Mouse (Mus musculus) ES-E14 (cell line): Measurements from ENCODE around the gene Wdfy2. TPM values are rescaled to one million over a fixed set of nuclear protein-coding genes. Genes with fewer than 3 reads are reported as not detected.

ENCODE experiments used
- DNase-seq: peaks from one replicate; pipeline ENCODE4 v3.0.0-alpha.2; 2013; ENCODE audit warnings: low read depth, low spot score
- H3K27ac ChIP-seq: 2 replicates; pipeline ENCODE4 v1.5.1; 2012; ENCODE audit warnings: low read depth, mild to moderate bottlenecking, low read length, moderate library complexity, mixed read lengths; ENCODE audit not compliant: poor library complexity, insufficient read depth, severe bottlenecking
- H3K36me3 ChIP-seq: 2 replicates; pipeline ENCODE4 v1.6.1; 2012; ENCODE audit warnings: mild to moderate bottlenecking, low read length, moderate library complexity, mixed read lengths; ENCODE audit not compliant: control insufficient read depth, poor library complexity, insufficient read depth, severe bottlenecking
- H3K4me1 ChIP-seq, 2 experiments: fragments of 150-350 bp in 1 of 2; sonication (generic) in 1 of 2; 2 replicates each; pipeline ENCODE4 v1.6.1; 2012; ENCODE audit warnings: low read length in 2 of 2, mild to moderate bottlenecking in 1 of 2, mixed read lengths in 1 of 2; ENCODE audit not compliant: control insufficient read depth in 2 of 2, insufficient read depth in 2 of 2, poor library complexity in 1 of 2
- H3K4me3 ChIP-seq, 2 experiments: fragments of 150-350 bp in 1 of 2; sonication (generic) in 1 of 2; 2 replicates each; pipeline ENCODE4 v1.5.1; 2012; ENCODE audit warnings: low read length in 2 of 2, low read depth in 1 of 2, mild to moderate bottlenecking in 1 of 2, mixed read lengths in 1 of 2; ENCODE audit not compliant: insufficient read depth in 1 of 2, poor library complexity in 1 of 2, severe bottlenecking in 1 of 2
- H3K9ac ChIP-seq: 2 replicates; pipeline ENCODE4 v1.6.1; 2012; ENCODE audit warnings: low read depth, mild to moderate bottlenecking, low read length, mixed read lengths; ENCODE audit not compliant: poor library complexity, insufficient read depth, severe bottlenecking
- H3K9me3 ChIP-seq: fragments of 150-350 bp; sonication (generic); 2 replicates; pipeline ENCODE4 v1.6.1; 2012; ENCODE audit warnings: low read depth, mild to moderate bottlenecking, low read length; ENCODE audit not compliant: control insufficient read depth, insufficient read depth
- CHD2 ChIP-seq: IDR thresholded peaks from 2 replicates; pipeline ENCODE4 v1.6.1; 2014; ENCODE audit warnings: mild to moderate bottlenecking, low read depth, low read length, inconsistent platforms
- HCFC1 ChIP-seq: IDR thresholded peaks from 2 replicates; pipeline ENCODE4 v1.6.1; 2012; ENCODE audit warnings: low read length, inconsistent platforms, borderline replicate concordance; ENCODE audit not compliant: insufficient read depth
- MAFK ChIP-seq: IDR thresholded peaks from 2 replicates; pipeline ENCODE4 v1.6.1; 2014; ENCODE audit warnings: mild to moderate bottlenecking, low read depth, low read length, inconsistent platforms; ENCODE audit not compliant: insufficient read depth
- ZC3H11A ChIP-seq: IDR thresholded peaks from 2 replicates; pipeline ENCODE4 v1.6.1; 2012; ENCODE audit warnings: low read depth, mild to moderate bottlenecking, inconsistent platforms, low read length, borderline replicate concordance
- ZNF384 ChIP-seq: IDR thresholded peaks from 2 replicates; pipeline ENCODE4 v1.6.1; 2012; ENCODE audit warnings: low read depth, low read length, inconsistent platforms
- in situ Hi-C, 2 experiments: fragments of 600-800 bp; cut with MboI; formaldehyde crosslinking; loops; one replicate each; pipeline ENCODE4 v1.15.1; 2025; ENCODE audit warnings: low sequenced_read_pairs in 2 of 2, inconsistent platforms in 1 of 2; ENCODE audit not compliant: unreplicated experiment in 2 of 2
- total RNA-seq: library from RNA; depleted of rRNA; stranded (reverse); fragments of 300-350 nt; gene quantifications from 2 replicates; pipeline ENCODE4 v1.2.3, GENCODE M21; 2012

The Wdfy2 gene
- total RNA-seq, 1 experiment = 7.0 TPM

DNA sequence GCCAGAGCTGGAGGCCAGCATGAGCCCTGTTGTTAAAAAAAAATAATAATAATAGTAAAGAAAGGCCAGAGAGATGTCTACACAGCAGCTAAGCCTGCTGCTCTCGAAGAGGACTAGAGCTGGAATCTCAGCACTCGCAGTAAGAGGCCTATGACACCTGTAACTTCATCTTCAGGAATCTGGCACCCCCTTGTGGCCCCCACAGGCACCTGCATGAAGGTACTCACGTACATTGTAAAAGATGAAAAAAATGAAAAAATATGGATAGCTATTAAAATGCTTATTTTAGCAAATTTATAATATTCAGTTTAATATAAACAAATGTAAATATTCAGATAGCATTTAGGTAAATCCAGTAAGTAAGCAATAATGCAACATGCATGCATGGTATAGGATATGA lies 102.0 kb downstream of the Wdfy2 start:
- Histone ChIP-seq H3K4me3 (no peak overlapping the region), H3K27ac (no peak overlapping the region), H3K36me3 (peaks cover 3% of the 10 kb centered on the region; the same call in 1 of the 2 replicates), H3K9me3 (no peaks in the 10 kb centered on the region), H3K4me1 (peaks cover 2 to 6% of the 10 kb centered on the region in 2 experiments; a peak in 1 of 4 replicates), H3K9ac (no peak overlapping the region)
- in situ Hi-C loops = loop anchor here in 1 of 2 experiments (25.0 kb wide), 1 partner anchor 452 kb away; no protein-coding TSS in a partner anchor
- no peak for DNase-seq
- TF ChIP-seq ZNF384 = 0 out of 2 replicates have a peak, but pooled peaks have one; percentile 14
- TF ChIP-seq MAFK = no peak

DNA sequence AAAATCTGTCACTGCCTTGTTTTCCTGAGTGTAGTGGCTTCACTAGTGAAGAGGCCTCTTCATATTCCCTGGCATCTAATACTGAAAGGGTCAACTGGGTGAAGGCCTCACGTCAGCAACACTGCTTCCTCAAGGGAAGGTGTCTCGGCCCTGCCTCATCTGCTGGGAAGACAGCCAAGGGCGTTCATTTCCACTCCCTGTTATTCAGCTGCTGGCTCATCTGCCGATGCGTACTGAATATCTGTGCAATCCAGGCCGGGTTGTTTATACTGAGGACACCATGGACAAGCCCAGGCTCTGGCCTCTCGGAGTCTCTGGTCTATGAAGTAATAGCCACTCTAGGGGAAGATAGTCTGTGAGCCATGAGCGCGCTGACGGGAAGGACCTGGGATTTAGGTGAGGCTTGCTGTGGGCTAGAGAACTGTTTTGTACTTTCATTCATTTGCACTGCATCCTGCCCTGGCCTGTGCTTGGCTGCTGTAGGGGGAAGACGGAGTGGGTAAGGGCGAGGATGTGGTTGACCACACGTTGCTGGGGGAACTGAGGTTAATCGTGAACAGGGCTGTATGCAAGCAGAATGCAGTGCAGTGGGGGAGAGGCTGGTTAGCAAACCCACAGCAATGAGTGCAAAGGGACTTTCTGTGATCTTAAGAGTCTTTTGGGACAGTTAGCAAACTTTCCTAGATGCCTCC lies 103.1 kb downstream of the Wdfy2 start:
- DNase-seq = no peak
- H3K4me1 ChIP-seq = peaks cover 2 to 6% of the 10 kb centered on the region in 2 experiments; a peak in 1 of 4 replicates
- in situ Hi-C loops = loop anchor here in 1 of 2 experiments (25.0 kb wide), 1 partner anchor 453 kb away; no protein-coding TSS in a partner anchor
- no peaks in the 10 kb centered on the region for H3K9me3 ChIP-seq
- no peak overlapping the region for H3K4me3 ChIP-seq
- H3K9ac ChIP-seq = no peak overlapping the region
- peaks cover 3% of the 10 kb centered on the region; the same call in 1 of the 2 replicates for H3K36me3 ChIP-seq
- no peak for TF ChIP-seq HCFC1
- TF ChIP-seq MAFK = no peak
- TF ChIP-seq ZNF384 = no peak
- TF ChIP-seq ZC3H11A = no peak
- no peak for TF ChIP-seq CHD2
- H3K27ac ChIP-seq = no peak overlapping the region

DNA sequence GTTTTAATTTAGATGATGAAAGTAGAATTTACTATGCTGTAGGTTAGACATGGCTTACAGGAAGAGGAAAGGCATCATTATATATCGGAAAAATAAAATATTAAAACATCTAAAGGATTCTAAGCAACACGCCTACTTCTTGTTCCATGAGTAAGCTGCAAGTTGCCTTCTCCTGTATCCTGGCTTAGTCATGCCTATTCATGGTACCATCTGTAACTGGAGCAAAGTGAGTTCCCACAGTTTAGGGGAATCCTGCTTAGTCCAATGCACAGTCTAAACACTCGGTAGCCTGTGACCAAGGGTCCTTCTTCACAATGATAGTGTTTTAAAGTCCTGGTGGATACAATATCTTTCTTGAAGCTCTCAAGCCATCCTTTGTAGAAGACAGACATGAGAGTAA lies 109.3 kb downstream of the Wdfy2 start:
- no peak for DNase-seq
- H3K27ac ChIP-seq = no peak overlapping the region
- in situ Hi-C loops = loop anchor here in 1 of 2 experiments (25.0 kb wide), 1 partner anchor 459 kb away; no protein-coding TSS in a partner anchor
- peaks cover 2% of the 10 kb centered on the region for H3K36me3 ChIP-seq
- H3K4me1 ChIP-seq = no peaks in the 10 kb centered on the region
- no peak overlapping the region for H3K9ac ChIP-seq
- no peaks in the 10 kb centered on the region for H3K9me3 ChIP-seq
- H3K4me3 ChIP-seq = no peak overlapping the region
- TF ChIP-seq MAFK (no peak), HCFC1 (no peak), ZNF384 (no peak), ZC3H11A (no peak), CHD2 (no peak)

DNA sequence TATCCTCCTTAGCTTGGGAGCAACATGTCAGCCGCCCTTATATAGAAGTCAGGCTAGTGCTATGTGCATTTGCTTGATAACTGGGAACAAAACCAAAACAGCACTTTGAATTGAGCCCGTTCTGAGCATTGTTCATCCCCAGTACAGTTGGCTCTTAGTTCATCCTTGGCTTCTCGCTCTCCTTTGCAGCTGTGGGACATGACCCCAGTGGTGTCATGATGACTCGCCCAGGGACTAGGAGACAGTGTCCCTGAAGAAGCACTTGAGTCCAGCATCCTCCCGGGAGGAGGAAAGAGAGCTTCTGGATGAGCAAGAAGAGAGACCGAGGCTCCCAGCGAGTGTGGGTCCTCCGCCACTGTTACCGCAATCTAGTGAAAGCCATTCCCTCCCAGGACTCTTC lies 118.6 kb downstream of the Wdfy2 start:
- in situ Hi-C loops = no loop called here
- Histone ChIP-seq H3K4me3 (no peak overlapping the region), H3K9me3 (no peaks in the 10 kb centered on the region), H3K4me1 (no peaks in the 10 kb centered on the region), H3K36me3 (peaks cover 9% of the 10 kb centered on the region; the same call in 1 of the 2 replicates), H3K9ac (no peak overlapping the region), H3K27ac (no peak overlapping the region)
- TF ChIP-seq ZC3H11A (no peak), MAFK (no peak), HCFC1 (no peak), ZNF384 (no peak), CHD2 (no peak)
- DNase-seq = no peak

DNA sequence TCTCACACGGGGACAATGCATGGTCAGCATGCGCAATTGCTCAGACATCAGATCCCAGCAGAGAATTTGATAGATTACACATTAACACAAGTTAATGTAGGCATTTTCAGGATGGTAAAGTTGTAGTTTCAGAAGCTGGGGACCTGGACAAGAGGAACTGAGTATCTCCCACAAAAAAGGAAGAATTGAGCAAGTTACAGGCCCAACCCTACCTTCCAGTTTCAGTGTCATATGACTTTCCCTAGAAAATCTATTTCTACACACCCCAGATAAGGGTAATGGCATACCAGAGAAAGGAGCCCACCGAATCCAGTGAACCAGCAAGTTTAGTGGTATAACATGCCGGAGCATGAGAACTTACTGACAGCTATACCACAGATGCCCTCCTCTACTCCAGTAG lies 126.2 kb downstream of the Wdfy2 start:
- Histone ChIP-seq H3K9ac (no peak overlapping the region), H3K9me3 (no peaks in the 10 kb centered on the region), H3K27ac (no peak overlapping the region), H3K36me3 (no peaks in the 10 kb centered on the region), H3K4me1 (peaks cover 0 to 10% of the 10 kb centered on the region in 2 experiments; a peak in 2 of 4 replicates), H3K4me3 (no peak overlapping the region)
- TF ChIP-seq CHD2 = no peak
- TF ChIP-seq MAFK = no peak
- no peak for TF ChIP-seq ZNF384
- TF ChIP-seq HCFC1 = no peak
- no peak for TF ChIP-seq ZC3H11A
- no peak for DNase-seq
- in situ Hi-C loops = no loop called here
